Mouse (Mus musculus) liver, embryonic 14.5 days (tissue): ENCODE data around the gene Gja4. TPM values are rescaled to one million over a fixed set of nuclear protein-coding genes. Genes with fewer than 3 reads are reported as not detected.
A peak's percentile ranks its signal among the peaks of the same experiment; 100 is the strongest.

Experiments used
- ATAC-seq: fragments of 200-750 bp; cut with Nextera tagmentation; 2 replicates; pipeline ENCODE4 v1.8.0; 2017; ENCODE audit warnings: moderate number of reproducible peaks, mild to moderate bottlenecking, moderate library complexity; ENCODE audit not compliant: insufficient read depth
- DNase-seq, 3 experiments: peaks; one replicate each; pipeline ENCODE4 v3.0.0-alpha.2; 2012 to 2013; ENCODE audit warnings: low read depth in 3 of 3, low spot score in 3 of 3
- H3K27ac ChIP-seq: fragments of 300-500 bp; sonication (generic); 2 replicates; pipeline ENCODE4 v1.5.1; 2014; ENCODE audit warnings: moderate library complexity, mild to moderate bottlenecking, control low read depth, inconsistent platforms
- H3K27me3 ChIP-seq: fragments of 300-500 bp; sonication (generic); 2 replicates; pipeline ENCODE4 v1.6.1; 2014; ENCODE audit warnings: mild to moderate bottlenecking, low read length, moderate library complexity; ENCODE audit not compliant: control insufficient read depth, insufficient read depth
- H3K36me3 ChIP-seq: fragments of 300-500 bp; sonication (generic); replicated peaks from 2 replicates; pipeline ENCODE4 v1.6.1; 2014; ENCODE audit warnings: low read depth; ENCODE audit not compliant: control insufficient read depth, insufficient read depth
- H3K4me1 ChIP-seq, 2 experiments: fragments of 200-500 bp in 1 of 2; fragments of 300-500 bp in 1 of 2; sonication (generic) in 1 of 2; replicated peaks; 2 replicates each; pipeline ENCODE4 v1.6.1; 2012 to 2014; ENCODE audit warnings: antibody characterized with exemption in 1 of 2, inconsistent platforms in 1 of 2, low read length in 1 of 2; ENCODE audit not compliant: control insufficient read depth in 2 of 2, insufficient read depth in 2 of 2
- H3K4me2 ChIP-seq: fragments of 300-500 bp; sonication (generic); 2 replicates; pipeline ENCODE4 v1.6.1; 2014; ENCODE audit warnings: low read depth, mild to moderate bottlenecking, control low read depth, moderate library complexity
- H3K4me3 ChIP-seq, 2 experiments: fragments of 200-500 bp in 1 of 2; fragments of 300-500 bp in 1 of 2; sonication (generic) in 1 of 2; 2 replicates each; pipeline ENCODE4 v1.5.1; 2012 to 2014; ENCODE audit warnings: low read depth in 2 of 2, low read length in 2 of 2, mild to moderate bottlenecking in 2 of 2, control low read depth in 1 of 2, inconsistent platforms in 1 of 2, moderate library complexity in 1 of 2; ENCODE audit not compliant: insufficient read depth in 1 of 2
- H3K9ac ChIP-seq: fragments of 300-500 bp; sonication (generic); replicated peaks from 2 replicates; pipeline ENCODE4 v1.6.1; 2014; ENCODE audit warnings: mild to moderate bottlenecking, control low read depth, moderate library complexity
- H3K9me3 ChIP-seq: fragments of 300-500 bp; sonication (generic); 2 replicates; pipeline ENCODE4 v1.6.1; 2016; ENCODE audit warnings: low read length, mixed read lengths; ENCODE audit not compliant: control insufficient read depth
- CTCF ChIP-seq: IDR thresholded peaks from 2 replicates; pipeline ENCODE4 v1.5.1; 2016; ENCODE audit warnings: antibody characterized with exemption, low read depth, control low read depth
- EP300 ChIP-seq: IDR thresholded peaks from 2 replicates; pipeline ENCODE4 v1.6.1; 2016; ENCODE audit warnings: antibody characterized with exemption, low read depth
- WGBS: fragments of 180-500 bp; shearing (Covaris S2); extraction: QIAGEN DNeasy Blood & Tissue Kit; methylation state at CpG from one replicate; pipeline ENCODE4 v1.1.7; 2014; ENCODE audit not compliant: insufficient replicate concordance; 5-methylcytosine and 5-hydroxymethylcytosine counted together
- polyA plus RNA-seq, 2 experiments: library from polyadenylated mRNA; depleted of rRNA in 1 of 2; stranded (reverse) in 1 of 2; unstranded in 1 of 2; fragments of >200 nt; fragmentation: Nextera tagmentation in 1 of 2; extraction: Ambion mirVana in 1 of 2; gene quantifications; 2 replicates each; pipeline versions ENCODE4 v1.2.1 to v1.2.3; 2012 to 2014

Gene Gja4
- polyA plus RNA-seq, 2 experiments = 2.1 to 2.2 TPM

DNA sequence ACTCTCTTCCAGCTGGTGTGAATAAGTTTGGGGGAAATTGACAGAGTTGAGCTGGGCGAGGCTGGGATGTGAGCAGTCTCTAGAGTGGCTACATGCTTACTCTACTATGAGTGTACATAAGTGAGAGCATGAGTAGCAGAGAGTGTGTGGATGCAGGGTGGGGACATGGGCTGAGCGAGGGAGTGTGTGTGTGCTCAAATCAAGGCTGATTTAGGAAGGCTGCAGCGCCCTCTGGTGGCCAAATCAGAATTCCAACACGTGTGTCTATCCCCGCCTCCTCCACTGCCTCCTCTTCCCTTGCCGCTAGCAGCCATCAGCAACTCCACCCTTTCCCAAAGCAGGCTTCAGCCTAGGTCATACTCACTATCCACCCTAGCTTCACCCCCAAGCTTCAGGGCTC is 10.9 kb upstream of the Gja4 start:
- no peak for TF ChIP-seq EP300
- peak; percentile 91 for TF ChIP-seq CTCF
- H3K4me1 ChIP-seq = peaks cover 0 to 1% of the 10 kb centered on the region in 2 experiments; a peak in 1 of 4 replicates
- no peak overlapping the region for H3K4me3 ChIP-seq
- WGBS = 10% methylated on average over 6 of the region's 6 CpGs
- no peak; the same call in 1 of the 2 replicates for ATAC-seq
- no peak overlapping the region for H3K4me2 ChIP-seq
- H3K27ac ChIP-seq = no peak overlapping the region
- no peak overlapping the region for H3K9ac ChIP-seq
- H3K36me3 ChIP-seq = no peaks in the 10 kb centered on the region
- no peaks in the 10 kb centered on the region for H3K9me3 ChIP-seq
- peak; percentile 36 to 45 (median 44) for DNase-seq
- H3K27me3 ChIP-seq = peaks cover 1% of the 10 kb centered on the region; the same call in 1 of the 2 replicates

DNA sequence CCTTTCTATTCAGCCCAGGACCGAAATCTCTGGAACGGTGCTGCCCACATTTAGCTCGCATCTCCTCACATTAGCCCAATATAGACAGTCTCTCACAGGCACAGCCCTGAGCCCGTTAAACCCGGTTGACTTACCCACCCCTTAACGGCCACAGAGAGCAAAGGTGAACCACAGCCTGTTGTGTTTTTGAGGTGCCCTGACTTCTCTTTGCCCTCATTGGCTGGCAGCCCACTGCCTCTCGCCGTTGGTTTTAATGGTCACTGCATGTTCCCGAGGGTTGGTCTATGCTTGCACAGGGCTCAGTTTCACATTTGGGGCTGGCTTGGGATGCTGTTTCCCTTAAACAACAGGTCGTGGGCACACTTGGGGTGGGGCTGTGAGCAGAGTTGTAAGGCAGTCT is 10.5 kb upstream of the Gja4 start:
- ATAC-seq (no peak), DNase-seq (no peak)
- no peak overlapping the region for H3K4me2 ChIP-seq
- H3K4me3 ChIP-seq = no peak overlapping the region
- H3K27ac ChIP-seq = no peak overlapping the region
- peaks cover 0 to 1% of the 10 kb centered on the region in 2 experiments; a peak in 1 of 4 replicates for H3K4me1 ChIP-seq
- WGBS = 54% methylated on average over 10 of the region's 10 CpGs
- H3K27me3 ChIP-seq = no peaks in the 10 kb centered on the region; the same call in 1 of the 2 replicates
- H3K36me3 ChIP-seq = no peaks in the 10 kb centered on the region
- H3K9ac ChIP-seq = no peak overlapping the region
- TF ChIP-seq EP300 = no peak
- no peak for TF ChIP-seq CTCF
- no peaks in the 10 kb centered on the region for H3K9me3 ChIP-seq

- Histone ChIP-seq H3K27me3 (no peaks in the 10 kb centered on the region; the same call in 1 of the 2 replicates), H3K4me3 (no peak overlapping the region), H3K9me3 (no peaks in the 10 kb centered on the region), H3K36me3 (no peaks in the 10 kb centered on the region), H3K27ac (no peak overlapping the region), H3K4me2 (no peak overlapping the region), H3K9ac (no peak overlapping the region), H3K4me1 (peaks cover 0 to 1% of the 10 kb centered on the region in 2 experiments; a peak in 1 of 4 replicates)
- DNase-seq = no peak
- TF ChIP-seq EP300 = no peak
- TF ChIP-seq CTCF = no peak
- WGBS = 55% methylated on average over 3 of the region's 3 CpGs
- ATAC-seq = no peak
Measured at GRCm38 (mm10) chr4:127323651-127324050, 9.8 kb upstream of the Gja4 start.

- DNase-seq (peak; percentile 12 to 35 (median 20)), ATAC-seq (no peak)
- H3K27me3 ChIP-seq = no peaks in the 10 kb centered on the region
- H3K9me3 ChIP-seq = no peaks in the 10 kb centered on the region
- no peaks in the 10 kb centered on the region for H3K36me3 ChIP-seq
- H3K4me3 ChIP-seq = no peak overlapping the region
- WGBS = 1% methylated on average over 3 of the region's 3 CpGs
- no peak overlapping the region for H3K4me2 ChIP-seq
- H3K9ac ChIP-seq = no peak overlapping the region
- TF ChIP-seq EP300 (no peak), CTCF (peak; percentile 85)
- no peaks in the 10 kb centered on the region for H3K4me1 ChIP-seq
- no peak overlapping the region for H3K27ac ChIP-seq
Measured at GRCm38 (mm10) chr4:127319613-127320012, 5.8 kb upstream of the Gja4 start.

DNA sequence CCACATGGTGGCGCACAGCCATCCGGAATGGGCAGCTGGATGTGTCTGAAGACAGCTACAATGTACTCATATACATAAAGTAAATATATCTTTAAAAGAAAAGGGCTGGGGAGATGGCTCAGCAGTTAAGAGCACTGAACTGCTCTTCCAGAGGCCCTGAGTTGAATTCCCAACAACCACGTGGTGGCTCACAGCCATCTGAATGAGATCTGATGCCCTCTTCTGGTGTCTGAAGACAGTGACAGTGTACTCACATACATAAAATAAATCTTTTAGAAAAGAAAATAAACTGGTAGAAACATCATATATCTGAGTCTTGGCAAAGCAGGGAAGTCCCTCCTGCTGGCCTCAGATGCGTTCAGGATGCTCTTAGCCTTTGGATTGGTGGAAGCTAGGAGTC is 3.3 kb upstream of the Gja4 start:
- WGBS = 50% methylated on average over 4 of the region's 4 CpGs

More for the DNA sequence above, 3.3 kb upstream of the Gja4 start:
- H3K9me3 ChIP-seq = no peaks in the 10 kb centered on the region
- DNase-seq = no peak
- H3K9ac ChIP-seq = no peak overlapping the region
- no peak for ATAC-seq
- no peak overlapping the region for H3K4me3 ChIP-seq
- H3K27me3 ChIP-seq = no peaks in the 10 kb centered on the region; the same call in none of the 2 replicates
- H3K36me3 ChIP-seq = no peaks in the 10 kb centered on the region
- no peaks in the 10 kb centered on the region for H3K4me1 ChIP-seq
- TF ChIP-seq CTCF = 0 out of 2 replicates have a peak, but pooled peaks have one; percentile 3
- no peak for TF ChIP-seq EP300
- H3K4me2 ChIP-seq = no peak overlapping the region
- no peak overlapping the region for H3K27ac ChIP-seq
